Mouse (Mus musculus): ENCODE data around the gene Rasip1. TPM values are rescaled to one million over a fixed set of nuclear protein-coding genes. Genes with fewer than 3 reads are reported as not detected.

The Rasip1 gene
- 10 to 100 TPM; 15.1 to 15.8 TPM for total RNA-seq (2021)

DNA sequence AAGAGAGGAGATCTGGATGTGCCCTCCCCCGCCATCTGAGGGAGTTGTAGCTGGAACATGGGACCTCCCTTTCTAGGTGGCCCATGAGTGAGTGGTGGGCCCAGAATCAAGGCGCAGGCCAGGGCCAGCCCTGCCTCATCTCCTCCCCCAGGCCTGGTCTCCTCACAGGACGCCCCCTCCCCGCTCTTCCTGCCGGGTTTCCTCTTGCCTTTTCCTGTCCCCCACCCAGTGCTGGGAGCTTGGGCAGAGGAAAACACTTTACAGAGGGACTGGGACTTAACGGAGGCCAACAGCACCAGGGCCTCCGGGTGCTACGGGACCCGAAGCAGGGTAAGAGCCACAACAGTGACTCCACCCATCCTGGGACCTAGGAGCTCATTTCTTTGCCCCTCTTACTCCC, at the start of gene Rasip1:
Rasip1 (plus strand) TSS at position 228 of the 400 bp plus-strand sequence.
- intact Hi-C loops (cut with DNase I), result loop anchor here (5.0 kb wide), 1 partner anchor 55 kb away; the partner anchor contains the start of gene Ntn5
- DNase-seq (ENCODE audit: extremely low spot score in 1 of 2, low spot score in 2 of 2), result peak in 1 of 2 experiments; percentile 84

DNA sequence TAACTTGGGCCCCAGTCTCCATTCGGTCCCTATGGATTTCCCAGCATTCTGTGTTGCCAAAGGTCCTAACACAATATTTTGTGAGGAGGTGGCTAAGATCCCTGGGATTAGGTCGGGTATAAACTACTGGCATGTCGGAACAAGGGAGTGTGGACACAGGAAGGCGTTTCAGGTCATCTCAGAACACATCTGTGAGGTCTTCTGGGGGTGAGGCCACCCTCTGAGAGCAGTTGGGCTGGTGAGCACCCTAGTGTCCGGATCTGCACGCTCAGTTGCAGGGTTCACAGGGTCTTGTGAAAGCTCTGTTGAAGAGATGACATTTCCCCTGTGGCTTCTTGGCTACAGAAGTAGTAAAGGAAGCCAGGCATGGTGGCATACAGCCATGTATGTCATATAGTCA, 41.4 kb upstream of the Rasip1 start:
- no peak for DNase-seq (ENCODE audit: extremely low spot score in 1 of 2, low spot score in 2 of 2)
- intact Hi-C loops (cut with DNase I), result no loop called here

DNA sequence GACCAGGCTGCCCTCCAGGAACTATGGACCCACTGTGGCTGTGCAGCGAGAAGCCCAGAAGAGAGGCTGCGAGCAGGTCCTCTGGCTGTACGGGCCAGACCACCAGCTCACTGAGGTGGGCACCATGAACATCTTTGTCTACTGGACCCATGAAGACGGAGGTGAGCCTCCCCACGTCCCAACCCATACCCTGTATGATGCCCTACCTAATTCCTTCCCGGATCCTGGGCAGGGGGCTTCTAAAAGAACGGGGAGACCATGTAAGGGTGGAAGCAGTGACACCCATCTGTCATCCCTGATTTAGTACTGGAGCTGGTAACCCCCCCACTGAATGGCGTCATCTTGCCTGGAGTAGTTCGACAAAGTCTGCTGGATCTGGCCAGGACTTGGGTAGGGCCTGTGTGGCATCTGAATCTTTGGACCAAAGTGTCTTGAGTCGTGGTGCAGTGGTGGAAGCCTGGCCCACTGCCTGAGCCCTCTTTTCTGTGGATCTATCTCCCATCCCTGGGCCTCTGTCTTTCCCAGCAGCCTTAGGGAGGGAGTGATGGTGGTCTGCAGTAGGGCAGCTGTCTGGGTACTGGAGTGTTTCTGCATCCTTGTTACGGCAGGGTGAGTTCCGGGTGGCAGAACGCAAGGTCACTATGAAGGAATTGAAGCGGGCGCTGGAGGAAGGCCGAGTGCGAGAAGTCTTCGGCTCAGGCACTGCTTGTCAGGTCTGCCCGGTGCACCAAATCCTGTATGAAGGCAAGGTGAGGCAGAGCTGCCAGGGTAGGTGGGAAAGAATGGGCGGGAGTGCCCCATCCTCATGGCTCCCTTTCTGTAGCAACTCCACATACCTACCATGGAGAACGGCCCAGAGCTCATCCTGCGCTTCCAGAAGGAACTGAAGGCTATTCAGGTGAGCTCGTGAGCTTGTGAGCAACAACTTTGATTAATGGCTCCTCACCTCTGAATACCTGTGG, 39.4 kb upstream of the Rasip1 start:
- no peak for DNase-seq (ENCODE audit: extremely low spot score in 1 of 2, low spot score in 2 of 2)
- intact Hi-C loops (cut with DNase I), result no loop called here

DNA sequence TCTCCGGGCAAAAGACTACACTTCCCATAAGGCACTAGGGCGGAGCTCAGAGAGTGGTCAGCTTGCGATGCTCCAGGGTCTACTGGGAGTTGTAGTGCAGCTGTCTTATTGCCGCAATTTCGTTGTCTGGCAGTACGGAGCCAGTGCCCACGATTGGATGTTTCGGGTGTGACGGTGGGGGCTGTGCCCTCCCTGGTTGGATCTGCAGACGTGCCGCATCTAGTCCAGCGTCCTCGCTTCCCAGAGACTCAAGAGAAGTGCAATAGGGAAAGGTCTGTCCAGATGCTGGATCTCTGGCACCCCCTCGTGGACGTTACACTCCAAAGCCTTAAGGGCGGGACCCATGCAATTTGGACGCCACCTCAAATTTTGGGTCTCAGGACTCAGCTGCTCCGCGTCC, 38.1 kb upstream of the Rasip1 start:
- intact Hi-C loops (cut with DNase I), result no loop called here
- peak; percentile 96 to 98 for DNase-seq (ENCODE audit: extremely low spot score in 1 of 2, low spot score in 2 of 2)

DNA sequence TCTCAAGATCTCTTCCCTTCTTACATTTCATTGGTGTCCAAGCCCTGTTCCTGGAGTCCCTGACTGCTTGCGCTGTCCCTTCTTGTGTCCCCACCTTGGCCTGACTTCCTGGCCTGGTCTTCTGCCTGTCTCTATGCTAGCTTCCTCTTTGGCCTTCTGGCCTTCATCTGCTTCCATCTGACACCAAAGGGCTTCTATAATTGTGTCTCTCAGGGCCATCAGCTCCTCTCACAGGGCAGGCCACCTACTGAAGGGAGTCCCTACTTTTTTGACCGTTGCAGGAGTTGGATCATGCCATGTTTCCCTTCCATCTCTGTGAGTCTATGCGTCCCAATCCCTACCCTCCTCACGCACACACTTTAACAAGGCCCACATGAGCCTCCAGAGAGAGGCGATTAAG, 37.4 kb upstream of the Rasip1 start:
- DNase-seq (ENCODE audit: extremely low spot score in 1 of 2, low spot score in 2 of 2), result no peak
- intact Hi-C loops (cut with DNase I), result loop anchor here (5.0 kb wide), 1 partner anchor 33 kb away; no protein-coding TSS in a partner anchor

DNA sequence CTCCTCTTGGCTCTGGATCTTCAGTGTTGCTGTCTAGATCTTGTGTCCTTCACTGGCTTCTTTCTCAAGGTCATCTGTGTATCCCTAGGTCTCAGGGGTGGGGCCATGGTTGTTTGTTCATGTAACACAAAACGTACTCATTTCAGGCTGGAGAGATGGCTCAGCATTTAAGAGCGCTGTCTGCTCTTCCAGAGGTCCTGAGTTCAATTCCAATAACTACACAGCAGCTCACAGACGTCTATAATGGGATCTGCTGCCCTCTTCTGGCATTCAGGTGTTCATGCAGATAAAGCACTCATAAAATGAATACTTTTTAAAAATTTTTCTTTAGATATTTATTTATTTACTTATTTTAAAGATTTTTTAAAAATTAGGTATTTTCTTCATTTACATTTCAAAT, 36.4 kb upstream of the Rasip1 start:
- intact Hi-C loops (cut with DNase I), result loop anchor here (5.0 kb wide), 1 partner anchor 34 kb away; no protein-coding TSS in a partner anchor

DNA sequence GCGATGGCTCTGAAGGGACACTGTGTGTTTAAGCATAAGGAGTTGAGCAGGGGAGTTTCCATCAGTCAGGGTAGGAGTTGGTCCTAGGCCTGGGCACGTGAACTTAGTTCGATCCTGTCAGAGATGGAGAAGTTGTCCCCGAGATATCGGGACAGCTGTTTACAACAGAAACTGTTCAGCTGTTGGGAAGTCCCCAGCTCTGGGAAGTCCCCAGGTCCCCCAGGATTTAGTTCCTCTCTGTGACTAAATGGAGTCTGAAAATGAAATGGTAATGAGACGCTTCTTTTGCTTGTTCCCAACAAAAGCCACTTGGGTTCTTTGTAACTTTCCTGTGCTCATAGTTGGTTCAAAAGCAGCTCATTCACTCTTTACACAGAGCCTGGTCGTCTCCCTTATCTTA, 35.4 kb upstream of the Rasip1 start:
- intact Hi-C loops (cut with DNase I), result loop anchor here (5.0 kb wide), 1 partner anchor 35 kb away; no protein-coding TSS in a partner anchor
- no peak for DNase-seq (ENCODE audit: extremely low spot score in 1 of 2, low spot score in 2 of 2)

More for the DNA sequence above, 36.4 kb upstream of the Rasip1 start:
- no peak for DNase-seq (ENCODE audit: extremely low spot score in 1 of 2, low spot score in 2 of 2)

DNA sequence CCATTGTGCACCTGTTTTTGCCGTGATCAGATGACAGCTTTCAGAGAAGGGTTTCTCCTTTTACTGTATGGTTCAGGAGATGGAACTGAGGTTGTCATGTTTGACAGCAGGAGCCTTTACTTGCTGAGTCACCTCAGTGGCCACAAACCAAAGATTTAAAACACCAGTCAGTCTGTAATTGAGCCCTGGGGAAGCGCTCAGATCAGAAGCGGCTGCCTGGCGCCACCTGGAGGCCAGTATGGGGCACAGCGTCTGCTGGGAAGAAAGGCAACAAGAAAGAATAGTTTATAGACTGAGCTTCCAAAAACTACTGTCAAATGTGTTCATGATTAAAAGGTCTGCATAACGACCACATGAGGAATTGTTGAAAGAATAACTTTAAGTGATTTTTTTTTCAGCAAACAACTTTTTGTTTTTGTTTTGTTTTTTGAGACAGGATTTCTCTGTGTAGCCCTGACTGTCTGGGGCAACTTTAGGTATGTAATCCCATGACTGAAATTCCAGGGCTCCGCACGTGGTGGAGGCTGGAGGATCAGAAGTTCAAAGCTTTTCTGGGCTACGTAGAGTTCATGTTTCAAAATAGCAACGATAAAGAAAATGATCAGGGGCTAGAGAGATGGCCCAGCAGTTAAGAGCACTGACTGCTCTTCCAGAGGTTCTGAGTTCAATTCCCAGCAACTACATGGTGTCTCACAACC, 34.0 kb upstream of the Rasip1 start:
- intact Hi-C loops (cut with DNase I), result loop anchor here (5.0 kb wide), 1 partner anchor 36 kb away; no protein-coding TSS in a partner anchor
- DNase-seq (ENCODE audit: extremely low spot score in 1 of 2, low spot score in 2 of 2), result peak; percentile 61 to 72

DNA sequence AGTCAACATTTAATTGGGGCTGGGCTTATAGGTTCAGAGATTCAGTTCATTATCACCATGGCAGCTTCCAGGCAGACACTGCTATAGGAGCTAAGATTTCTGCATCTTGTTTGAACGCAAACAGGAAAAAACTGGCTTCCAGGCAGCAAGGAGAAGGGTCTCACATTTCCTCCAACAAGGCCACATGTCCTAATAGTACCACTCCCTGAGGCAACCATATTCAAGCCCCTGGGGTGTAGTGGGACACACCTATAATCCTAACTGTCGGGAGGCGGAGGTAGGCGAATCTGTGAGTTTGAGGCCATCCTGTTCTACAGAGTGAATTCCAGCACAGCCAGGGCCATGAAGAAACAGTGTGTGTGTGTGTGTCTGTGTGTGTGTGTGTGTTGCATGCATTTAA, 32.1 kb upstream of the Rasip1 start:
- intact Hi-C loops (cut with DNase I), result no loop called here
- DNase-seq (ENCODE audit: extremely low spot score in 1 of 2, low spot score in 2 of 2), result no peak

DNA sequence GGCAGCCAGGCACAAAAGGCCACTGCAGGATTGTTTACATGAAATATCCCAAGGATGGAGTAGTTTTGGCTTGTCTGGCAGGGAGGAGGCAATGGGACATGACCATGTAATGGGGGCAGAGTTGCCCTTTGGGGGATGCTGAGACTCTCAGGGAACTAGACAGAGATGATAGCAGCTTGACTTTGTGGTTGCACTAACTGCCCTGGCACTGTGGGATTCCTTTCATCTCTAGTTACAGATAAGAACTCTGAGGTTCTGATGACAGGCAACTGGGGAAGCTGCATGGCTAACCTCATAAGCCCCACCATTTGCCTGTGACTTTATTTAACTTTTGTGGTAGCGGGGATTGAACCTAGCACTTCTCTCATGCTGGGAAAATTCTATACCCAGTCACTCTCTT, 31.2 kb upstream of the Rasip1 start:
- DNase-seq (ENCODE audit: extremely low spot score in 1 of 2, low spot score in 2 of 2), result no peak
- intact Hi-C loops (cut with DNase I), result loop anchor here (2.0 kb wide), 1 partner anchor 17 kb away; no protein-coding TSS in a partner anchor

DNA sequence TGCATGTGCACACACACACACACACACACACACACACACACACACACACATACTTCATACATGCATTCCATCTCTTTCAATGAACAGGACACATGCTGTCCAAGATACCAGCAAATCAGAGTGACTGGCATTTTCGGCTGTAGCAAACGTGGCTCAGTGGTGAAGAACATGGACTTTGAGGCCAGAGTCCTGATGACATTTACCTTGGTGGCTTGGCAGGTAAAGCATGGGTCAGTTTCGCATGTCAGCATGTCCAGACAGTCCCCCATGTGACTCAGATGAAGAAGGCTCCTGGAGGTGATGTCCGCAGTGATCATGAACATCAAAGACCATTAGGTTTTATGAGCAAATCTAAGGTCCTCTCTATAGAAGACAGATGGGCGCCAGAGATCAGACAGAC, 30.3 kb upstream of the Rasip1 start:
- intact Hi-C loops (cut with DNase I), result loop anchor here (2.0 kb wide), 1 partner anchor 16 kb away; no protein-coding TSS in a partner anchor
- no peak for DNase-seq (ENCODE audit: extremely low spot score in 1 of 2, low spot score in 2 of 2)

DNA sequence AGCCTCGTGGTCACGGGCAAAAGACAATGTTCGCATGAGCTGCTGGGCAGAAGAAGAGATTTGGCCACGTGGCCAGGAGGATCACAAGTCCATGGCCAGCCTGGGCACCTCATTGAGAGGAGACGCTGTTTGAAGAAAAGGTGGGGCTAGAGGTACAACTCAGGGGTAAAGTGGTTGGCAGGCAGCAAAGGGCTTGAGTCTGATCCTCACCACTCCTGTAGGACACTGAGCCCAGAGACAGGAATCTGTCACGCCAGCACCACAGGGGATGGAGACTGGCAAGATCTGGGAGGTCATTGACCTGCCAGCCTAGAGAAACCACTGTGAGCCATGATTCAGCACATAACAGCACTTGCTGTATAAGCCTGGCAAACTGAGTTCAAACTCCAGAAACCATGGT, 29.8 kb upstream of the Rasip1 start:
- intact Hi-C loops (cut with DNase I), result loop anchor here (2.0 kb wide), 1 partner anchor 15 kb away; no protein-coding TSS in a partner anchor
- DNase-seq (ENCODE audit: extremely low spot score in 1 of 2, low spot score in 2 of 2), result no peak

DNA sequence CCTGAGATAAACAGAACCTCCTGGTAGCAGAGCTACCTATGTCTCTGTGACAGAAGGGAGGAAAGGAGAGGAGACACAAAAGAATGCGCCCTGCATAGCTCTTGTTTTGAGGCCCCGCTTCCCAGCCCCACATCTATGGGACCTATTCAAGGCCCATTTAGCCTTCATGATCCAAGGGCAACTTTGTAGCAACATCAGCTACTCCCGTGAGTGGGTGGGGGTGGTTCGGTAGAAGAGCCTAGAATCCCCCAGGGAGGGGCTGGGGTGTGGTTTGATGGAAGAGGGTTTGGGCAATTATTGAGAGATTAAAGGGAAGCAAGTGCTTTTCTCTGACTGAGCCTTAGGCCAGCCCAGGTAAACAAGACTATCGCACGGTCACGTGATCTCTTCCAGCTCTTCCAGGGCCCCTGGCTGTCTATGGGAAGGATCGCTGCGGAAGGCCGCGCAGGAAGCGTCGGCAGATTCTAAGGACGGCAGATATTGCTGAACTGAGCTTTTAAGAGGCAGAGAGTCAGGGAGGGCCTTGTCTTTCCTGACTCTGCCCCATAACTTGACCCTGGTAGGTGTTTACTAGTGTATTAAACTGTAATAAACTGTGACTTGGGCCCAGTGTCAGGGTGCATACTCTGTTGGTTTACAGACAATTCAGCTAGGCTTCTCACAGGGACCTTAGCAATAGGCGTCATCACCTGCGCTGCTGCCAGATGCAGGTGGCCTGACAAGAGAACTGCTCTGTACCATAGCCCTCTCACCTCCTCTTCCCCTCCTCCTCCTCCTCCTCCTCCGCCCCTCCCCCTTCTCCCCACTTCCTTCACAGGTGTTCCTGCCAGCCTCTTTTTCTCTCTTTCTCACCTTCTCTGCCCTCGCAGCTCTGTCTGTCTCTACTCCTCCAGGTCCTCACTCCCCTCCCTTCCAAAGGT, 28.1 kb upstream of the Rasip1 start:
- DNase-seq (ENCODE audit: extremely low spot score in 1 of 2, low spot score in 2 of 2), result no peak
- intact Hi-C loops (cut with DNase I), result no loop called here

DNA sequence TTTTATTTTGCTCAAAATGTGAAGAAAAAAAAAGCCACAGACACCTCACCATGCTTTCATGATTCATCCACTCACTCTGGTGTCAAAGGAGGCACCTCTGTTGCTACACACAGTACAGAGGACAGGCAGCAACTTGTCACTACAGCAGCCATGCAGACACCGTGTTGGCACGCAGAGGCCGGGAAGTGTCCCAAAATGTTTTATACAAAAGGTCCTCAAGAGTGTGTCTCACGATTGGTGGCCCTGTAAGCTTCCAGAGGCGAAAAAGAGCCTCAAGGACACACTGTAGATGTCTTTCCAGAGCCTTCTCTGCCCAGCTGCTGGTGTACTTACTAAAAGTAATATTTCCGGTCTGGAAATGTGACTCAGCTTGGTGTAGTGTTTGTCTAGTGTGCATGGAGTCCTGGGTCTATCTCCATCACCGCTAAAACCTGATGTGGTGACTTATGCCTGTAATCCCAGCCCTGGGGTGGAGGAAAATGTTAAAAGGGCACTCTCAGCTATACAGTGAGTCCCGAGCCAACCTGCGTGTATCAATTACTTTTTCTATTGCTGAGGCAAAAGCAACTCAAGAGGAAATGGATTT, 21.5 kb upstream of the Rasip1 start:
- intact Hi-C loops (cut with DNase I), result loop anchor here (5.0 kb wide), 1 partner anchor 87 kb away; the partner anchor contains the start of gene Sec1
- no peak for DNase-seq (ENCODE audit: extremely low spot score in 1 of 2, low spot score in 2 of 2)

DNA sequence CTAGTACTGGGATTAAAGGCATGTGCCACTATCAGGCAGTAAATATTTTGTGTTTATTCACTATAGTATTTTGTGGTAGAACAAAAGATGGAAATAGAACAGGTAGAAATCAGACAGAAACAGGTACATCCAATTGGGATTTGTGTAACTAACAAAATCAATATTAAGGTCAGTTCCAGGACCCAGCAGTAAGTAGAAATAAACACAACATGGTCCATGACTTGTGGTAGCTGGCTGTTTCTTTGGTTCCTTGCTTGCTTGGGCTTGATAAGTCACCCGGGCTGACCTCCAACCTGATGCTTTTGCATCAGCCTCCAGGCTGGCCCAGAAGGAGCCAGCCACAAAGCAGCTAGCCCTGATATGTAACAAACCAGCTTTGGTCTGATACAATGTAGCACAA, 17.8 kb upstream of the Rasip1 start:
- intact Hi-C loops (cut with DNase I), result loop anchor here (5.0 kb wide), 1 partner anchor 83 kb away; the partner anchor contains the start of gene Sec1
- DNase-seq (ENCODE audit: extremely low spot score in 1 of 2, low spot score in 2 of 2), result no peak

DNA sequence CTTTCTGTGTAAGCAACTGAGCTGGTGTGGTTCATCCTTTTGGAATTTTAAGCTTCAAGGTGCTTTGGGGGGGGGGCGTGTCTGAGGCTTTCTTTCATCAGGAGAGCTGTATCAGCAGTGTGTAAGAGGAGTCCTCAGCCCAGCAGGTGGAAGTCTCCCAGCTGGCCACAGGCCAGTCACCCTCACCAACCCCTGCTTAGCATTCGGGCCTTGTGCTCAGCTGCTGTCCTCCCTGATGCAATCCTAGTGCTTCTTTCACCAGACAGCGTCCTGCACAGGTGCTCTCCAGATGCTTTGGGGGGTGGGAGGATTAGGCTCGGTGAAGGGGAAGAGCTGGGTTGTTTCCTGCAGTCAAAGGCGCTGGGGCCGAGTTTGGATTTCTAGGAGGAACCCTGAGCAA, 11.0 kb upstream of the Rasip1 start:
- intact Hi-C loops (cut with DNase I), result no loop called here
- no peak for DNase-seq (ENCODE audit: extremely low spot score in 1 of 2, low spot score in 2 of 2)

DNA sequence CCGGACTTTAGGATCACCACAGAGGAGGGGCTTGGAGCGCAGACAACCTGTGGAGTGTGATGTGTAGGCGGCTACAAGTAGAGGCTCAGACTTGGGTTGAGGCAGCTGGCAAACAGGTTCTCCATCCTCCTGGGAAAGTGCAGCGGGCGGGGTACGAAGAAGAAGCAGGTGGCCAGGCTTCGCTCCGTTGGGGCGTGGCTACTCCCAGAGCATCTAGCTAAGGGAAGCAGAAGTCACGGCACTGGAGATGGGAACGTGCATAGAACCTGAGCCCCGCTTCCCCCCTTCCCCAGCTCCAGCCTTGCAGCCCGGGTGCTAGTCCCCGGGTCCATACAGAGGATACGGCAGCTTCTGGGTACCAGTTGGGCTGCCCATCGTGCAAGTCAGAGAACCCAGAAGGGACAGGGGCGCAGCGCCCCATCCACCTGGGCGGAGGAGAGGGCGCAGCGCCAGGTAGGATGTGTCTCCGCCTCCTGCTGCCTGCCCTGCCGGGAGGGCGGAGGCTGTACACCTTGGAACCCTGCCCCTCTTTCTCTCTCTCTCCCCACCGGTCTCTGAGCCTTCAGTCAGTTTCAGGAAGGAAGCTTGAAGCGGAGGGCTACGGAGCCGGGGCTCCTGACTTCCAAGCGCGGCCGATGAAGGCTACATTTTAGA, 10.1 kb upstream of the Rasip1 start, which contains the start of gene Fut1:
Fut1 (plus strand) TSS at position 248 of the 654 bp plus-strand sequence.
- intact Hi-C loops (cut with DNase I), result no loop called here
- DNase-seq (ENCODE audit: extremely low spot score in 1 of 2, low spot score in 2 of 2), result no peak
